Mouse (Mus musculus) midbrain, postnatal 0 days (tissue): ENCODE data around the gene Klhl42. TPM values are rescaled to one million over a fixed set of nuclear protein-coding genes. Genes with fewer than 3 reads are reported as not detected.

ENCODE experiments used
- ATAC-seq: fragments of 200-750 bp; cut with Nextera tagmentation; 2 replicates; pipeline ENCODE4 v1.8.0; 2017; ENCODE audit warnings: moderate number of reproducible peaks, mild to moderate bottlenecking, moderate TSS enrichment, moderate library complexity; ENCODE audit not compliant: low FRiP score
- DNase-seq: peaks from one replicate; pipeline ENCODE4 v3.0.0-alpha.2; 2015; ENCODE audit warnings: low spot score
- H3K27ac ChIP-seq: fragments of 300-500 bp; sonication (generic); 2 replicates; pipeline ENCODE4 v1.5.1; 2014; ENCODE audit warnings: low read depth, mild to moderate bottlenecking, low read length, mixed read lengths
- H3K27me3 ChIP-seq: fragments of 300-500 bp; sonication (generic); 2 replicates; pipeline ENCODE4 v1.6.1; 2014; ENCODE audit warnings: low read length, control low read depth, mixed read lengths; ENCODE audit not compliant: insufficient read depth
- H3K36me3 ChIP-seq: fragments of 300-500 bp; sonication (generic); 2 replicates; pipeline ENCODE4 v1.6.1; 2014; ENCODE audit warnings: low read length, control low read depth, mixed read lengths; ENCODE audit not compliant: insufficient read depth
- H3K4me1 ChIP-seq: fragments of 300-500 bp; sonication (generic); 2 replicates; pipeline ENCODE4 v1.6.1; 2014; ENCODE audit warnings: mild to moderate bottlenecking, control low read depth, antibody characterized with exemption, low read length, mixed read lengths; ENCODE audit not compliant: insufficient read depth
- H3K4me2 ChIP-seq: fragments of 300-500 bp; sonication (generic); 2 replicates; pipeline ENCODE4 v1.6.1; 2014; ENCODE audit warnings: low read depth, mild to moderate bottlenecking, low read length, mixed read lengths; ENCODE audit not compliant: poor library complexity, severe bottlenecking
- H3K4me3 ChIP-seq: fragments of 300-500 bp; sonication (generic); 2 replicates; pipeline ENCODE4 v1.5.1; 2014; ENCODE audit warnings: low read depth, mild to moderate bottlenecking, low read length, moderate library complexity
- H3K9ac ChIP-seq: fragments of 300-500 bp; sonication (generic); replicated peaks from 2 replicates; pipeline ENCODE4 v1.6.1; 2014; ENCODE audit warnings: mild to moderate bottlenecking, low read length, moderate library complexity, mixed read lengths; ENCODE audit not compliant: poor library complexity, severe bottlenecking
- H3K9me3 ChIP-seq: fragments of 300-500 bp; sonication (generic); 2 replicates; pipeline ENCODE4 v1.6.1; 2016; ENCODE audit warnings: low read length, control low read depth
- CTCF ChIP-seq: IDR thresholded peaks from 2 replicates; pipeline ENCODE4 v1.5.1; 2016; ENCODE audit warnings: antibody characterized with exemption, mild to moderate bottlenecking
- WGBS: fragments of 180-500 bp; shearing (Covaris S2); extraction: QIAGEN DNeasy Blood & Tissue Kit; methylation state at CpG from one replicate; pipeline ENCODE4 v1.1.7; 2014; 5-methylcytosine and 5-hydroxymethylcytosine counted together
- polyA plus RNA-seq: library from polyadenylated mRNA; unstranded; fragments of >200 nt; fragmentation: Nextera tagmentation; extraction: Ambion mirVana; gene quantifications from 2 replicates; pipeline ENCODE4 v1.2.1, GENCODE M21; 2015
- total RNA-seq: library from RNA; depleted of rRNA; stranded (reverse); fragments of >200 nt; gene quantifications from 2 replicates; pipeline ENCODE4 v1.2.3, GENCODE M21; 2014

The Klhl42 gene
- total and polyA plus RNA-seq, 2 experiments from 2014 or later: 6.4 to 26.0 TPM

- ATAC-seq (no peak), DNase-seq (no peak)
- no peaks in the 10 kb centered on the region for H3K27me3 ChIP-seq
- WGBS: 86% methylated on average over 7 of the region's 7 CpGs
- H3K9me3 ChIP-seq: no peaks in the 10 kb centered on the region
- no peak overlapping the region for H3K4me3 ChIP-seq
- no peak overlapping the region for H3K27ac ChIP-seq
- H3K4me1 ChIP-seq: peaks cover 9% of the 10 kb centered on the region; the same call in 1 of the 2 replicates
- H3K4me2 ChIP-seq: peak overlapping the region; percentile 6; the same call in 1 of the 2 replicates
- no peaks in the 10 kb centered on the region for H3K36me3 ChIP-seq
- H3K9ac ChIP-seq: no peak overlapping the region
- no peak for TF ChIP-seq CTCF
Measured at GRCm38 (mm10) chr6:147094771-147095170, 3.6 kb downstream of the Klhl42 start.

GRCm38 (mm10) chr6:147096109-147096508, 4.9 kb downstream of the Klhl42 start:
- TF ChIP-seq CTCF: peak; percentile 15; the same call in 1 of the 2 replicates
- H3K27me3 ChIP-seq: no peaks in the 10 kb centered on the region
- H3K4me1 ChIP-seq: peaks cover 9% of the 10 kb centered on the region; the same call in 1 of the 2 replicates

GRCm38 (mm10) chr6:147096934-147097333, 5.8 kb downstream of the Klhl42 start:
- no peak for TF ChIP-seq CTCF
- ATAC-seq: no peak
- DNase-seq: no peak
- Histone ChIP-seq H3K4me1 (peaks cover 9% of the 10 kb centered on the region; the same call in 1 of the 2 replicates), H3K36me3 (no peaks in the 10 kb centered on the region), H3K4me3 (no peak overlapping the region), H3K27ac (no peak overlapping the region), H3K9me3 (no peaks in the 10 kb centered on the region), H3K27me3 (no peaks in the 10 kb centered on the region), H3K9ac (no peak overlapping the region), H3K4me2 (no peak overlapping the region)
- WGBS: 90% methylated on average over 3 of the region's 3 CpGs

More at GRCm38 (mm10) chr6:147096109-147096508, 4.9 kb downstream of the Klhl42 start:
- Histone ChIP-seq H3K4me3 (no peak overlapping the region), H3K9ac (no peak overlapping the region), H3K36me3 (no peaks in the 10 kb centered on the region), H3K4me2 (no peak overlapping the region), H3K27ac (no peak overlapping the region), H3K9me3 (no peaks in the 10 kb centered on the region)
- DNase-seq (no peak), ATAC-seq (no peak)
- 96% methylated on average over 4 of the region's 4 CpGs for WGBS

GRCm38 (mm10) chr6:147097346-147097929, 6.3 kb downstream of the Klhl42 start:
- Histone ChIP-seq H3K4me3 (no peak overlapping the region), H3K27ac (no peak overlapping the region), H3K4me1 (peaks cover 8% of the 10 kb centered on the region; the same call in 1 of the 2 replicates), H3K27me3 (no peaks in the 10 kb centered on the region), H3K9ac (no peak overlapping the region), H3K36me3 (peaks cover 2% of the 10 kb centered on the region; the same call in 1 of the 2 replicates), H3K4me2 (no peak overlapping the region), H3K9me3 (no peaks in the 10 kb centered on the region)
- TF ChIP-seq CTCF: no peak
- WGBS: 53% methylated on average over 8 of the region's 8 CpGs
- ATAC-seq (no peak), DNase-seq (no peak)

GRCm38 (mm10) chr6:147099458-147100277, 8.5 kb downstream of the Klhl42 start:
- WGBS: 87% methylated on average over 19 of the region's 19 CpGs
- Histone ChIP-seq H3K4me1 (0 out of 2 replicates have a peak, but pooled peaks cover 2% of the 10 kb centered on the region), H3K4me2 (no peak overlapping the region), H3K4me3 (no peak overlapping the region), H3K9ac (no peak overlapping the region), H3K36me3 (peaks cover 3% of the 10 kb centered on the region; the same call in 1 of the 2 replicates), H3K27me3 (no peaks in the 10 kb centered on the region), H3K9me3 (no peaks in the 10 kb centered on the region), H3K27ac (no peak overlapping the region)
- no peak for TF ChIP-seq CTCF
- ATAC-seq (no peak), DNase-seq (no peak)

GRCm38 (mm10) chr6:147102293-147102692, 11.1 kb downstream of the Klhl42 start:
- H3K27ac ChIP-seq: no peak overlapping the region
- H3K4me3 ChIP-seq: no peak overlapping the region
- 85% methylated on average over 3 of the region's 3 CpGs for WGBS
- ATAC-seq: no peak
- TF ChIP-seq CTCF: peak; percentile 29; the same call in 1 of the 2 replicates
- peaks cover 3% of the 10 kb centered on the region; the same call in 1 of the 2 replicates for H3K36me3 ChIP-seq
- no peaks in the 10 kb centered on the region for H3K27me3 ChIP-seq
- 0 out of 2 replicates have a peak, but pooled peaks cover under 1% of the 10 kb centered on the region for H3K4me1 ChIP-seq
- H3K9ac ChIP-seq: no peak overlapping the region
- no peak overlapping the region for H3K4me2 ChIP-seq
- DNase-seq: no peak
- no peaks in the 10 kb centered on the region for H3K9me3 ChIP-seq
